Mouse (Mus musculus): ENCODE data around the gene Ppm1h. TPM values are rescaled to one million over a fixed set of nuclear protein-coding genes. Genes with fewer than 3 reads are reported as not detected.

Gene Ppm1h
- 1.1 and 1.3 TPM in 2 replicates for polyA plus RNA-seq (2012; rRNA removed)

DNA sequence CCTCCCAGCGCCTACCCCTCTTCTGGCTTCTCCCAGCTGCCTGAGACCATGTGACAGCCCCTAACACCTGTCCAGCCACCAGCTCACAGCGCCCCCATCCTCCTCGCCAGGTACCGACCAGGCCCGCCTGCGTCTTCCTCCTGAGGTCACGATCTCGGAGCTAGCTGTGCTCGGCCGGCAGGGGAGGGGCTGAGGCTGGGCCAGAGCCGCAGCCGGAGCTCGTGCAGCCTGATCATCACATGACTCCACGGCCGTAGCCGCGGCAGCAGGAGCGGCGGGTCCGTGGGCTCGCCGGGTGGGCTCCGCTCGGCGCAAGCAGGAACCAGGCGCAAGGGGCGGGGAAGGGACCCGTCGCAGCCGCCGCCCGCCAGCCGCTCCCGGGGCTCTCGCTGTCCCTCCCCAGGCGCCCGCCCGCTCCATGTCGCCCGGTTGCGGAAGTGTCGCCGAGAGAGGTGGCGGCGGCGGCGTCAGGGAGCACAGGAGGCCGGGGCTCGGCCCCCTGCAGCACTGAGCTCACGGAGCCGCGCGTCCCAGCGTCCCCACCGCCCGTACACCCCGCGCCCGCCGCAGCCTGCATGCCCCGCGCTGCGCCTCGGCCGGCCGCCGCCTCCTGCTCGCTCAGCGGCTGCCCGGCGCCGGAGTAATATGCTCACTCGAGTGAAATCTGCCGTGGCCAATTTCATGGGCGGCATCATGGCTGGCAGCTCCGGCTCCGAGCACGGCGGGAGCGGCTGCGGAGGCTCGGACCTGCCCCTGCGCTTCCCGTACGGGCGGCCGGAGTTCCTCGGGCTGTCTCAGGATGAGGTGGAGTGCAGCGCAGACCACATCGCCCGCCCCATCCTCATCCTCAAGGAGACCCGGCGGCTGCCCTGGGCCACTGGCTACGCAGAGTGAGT is at the start of gene Ppm1h:
Gene Ppm1h (plus strand): TSS at position 222 of the 896 bp plus-strand sequence.

Other genes starting within 250 kb of the Ppm1h start
- gene Avpr1a, start 230.3 kb upstream of the Ppm1h start, polyA plus RNA-seq (2012; rRNA removed): 6.2 and 6.9 TPM in 2 replicates